Mouse (Mus musculus): ENCODE data around the gene Dazap1.

Dazap1 gene

DNA sequence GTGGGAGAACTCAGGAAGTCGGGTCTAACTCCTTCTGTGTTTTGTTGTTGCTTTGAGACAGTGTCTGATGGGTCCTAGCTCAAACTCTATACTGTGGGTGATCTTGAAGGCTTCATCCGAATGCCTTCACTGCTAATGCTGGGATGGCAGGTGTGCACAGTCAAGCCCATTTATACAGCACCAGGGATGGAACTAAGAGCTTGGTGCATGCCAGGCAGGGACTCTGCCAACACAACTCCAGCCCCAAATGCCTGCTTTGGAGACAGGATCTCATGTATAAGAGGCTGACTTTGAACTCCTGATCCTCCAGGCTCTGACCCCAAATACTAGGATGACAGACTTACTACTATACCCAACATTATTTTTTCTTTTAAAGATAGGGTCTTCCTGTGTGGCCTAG lies 11.2 kb upstream of the Dazap1 start:
- DNase-seq, result no peak

GRCm38 (mm10) chr10:80250573-80250972 lies 10.7 kb upstream of the Dazap1 start:
- DNase-seq, result no peak

DNA sequence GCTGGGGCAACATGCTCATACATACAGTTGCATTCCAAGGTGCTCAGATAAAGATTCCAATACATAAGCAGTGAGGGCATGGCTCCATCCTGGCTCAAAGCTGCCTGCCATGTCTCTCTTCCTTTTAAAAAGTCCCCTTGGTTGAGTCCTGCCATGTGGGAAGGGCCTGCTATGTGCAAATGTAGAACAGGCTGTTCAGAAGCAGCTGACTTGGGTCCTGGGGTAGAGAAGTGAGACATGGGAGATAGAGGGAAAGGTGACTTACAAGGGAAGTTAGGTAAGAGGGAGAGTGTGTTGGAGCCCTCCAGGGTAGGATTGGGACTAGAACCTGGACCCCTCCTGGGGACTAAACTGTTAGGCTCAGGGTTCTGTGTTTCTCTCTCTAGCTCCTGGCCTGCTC lies 9.3 kb upstream of the Dazap1 start:
- DNase-seq, result no peak

GRCm38 (mm10) chr10:80252493-80253274 lies 8.6 kb upstream of the Dazap1 start:
- no peak for DNase-seq

- no peak for DNase-seq
Observed at GRCm38 (mm10) chr10:80253551-80253950, 7.7 kb upstream of the Dazap1 start.

GRCm38 (mm10) chr10:80254331-80255297 lies 6.7 kb upstream of the Dazap1 start:
- DNase-seq, result no peak

DNA sequence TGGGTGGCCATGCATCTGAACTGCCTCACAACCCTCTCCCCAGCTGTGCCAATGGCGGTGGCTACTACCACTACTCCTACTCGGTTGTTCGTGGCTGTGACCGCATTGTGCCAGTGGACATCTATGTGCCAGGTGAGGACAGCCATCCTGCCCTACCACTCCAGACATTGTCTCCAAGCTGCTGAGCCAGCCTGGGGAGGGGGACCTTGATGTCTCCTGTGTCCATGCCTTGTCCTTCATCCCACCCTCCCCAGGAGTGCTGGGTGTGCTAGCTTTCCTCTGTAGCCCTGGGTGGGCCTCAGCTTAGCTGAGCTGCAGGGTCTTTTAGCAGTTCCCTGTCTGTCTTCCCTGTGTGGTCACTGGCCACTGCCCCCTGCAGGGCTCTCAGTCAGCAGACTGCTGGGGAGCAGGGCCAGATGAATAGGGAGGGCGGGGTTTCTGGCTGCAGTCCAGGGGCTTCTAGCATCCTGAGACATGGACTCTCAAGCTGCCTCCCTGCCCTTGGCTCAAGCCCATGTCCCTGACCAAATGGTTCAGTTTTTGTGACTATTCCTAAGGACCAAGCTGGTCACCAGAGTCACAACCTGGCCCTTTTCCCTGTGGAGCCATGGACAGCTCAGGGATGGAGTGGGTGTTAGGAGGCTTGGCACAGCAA lies 5.3 kb upstream of the Dazap1 start:
- peak; percentile 81 to 86 for DNase-seq

- peak in 1 of 2 experiments; percentile 45 for DNase-seq
Observed at GRCm38 (mm10) chr10:80257936-80258335, 3.4 kb upstream of the Dazap1 start.

- peak in 1 of 2 experiments; percentile 43 for DNase-seq
Observed at GRCm38 (mm10) chr10:80258752-80259462, 2.4 kb upstream of the Dazap1 start.

DNA sequence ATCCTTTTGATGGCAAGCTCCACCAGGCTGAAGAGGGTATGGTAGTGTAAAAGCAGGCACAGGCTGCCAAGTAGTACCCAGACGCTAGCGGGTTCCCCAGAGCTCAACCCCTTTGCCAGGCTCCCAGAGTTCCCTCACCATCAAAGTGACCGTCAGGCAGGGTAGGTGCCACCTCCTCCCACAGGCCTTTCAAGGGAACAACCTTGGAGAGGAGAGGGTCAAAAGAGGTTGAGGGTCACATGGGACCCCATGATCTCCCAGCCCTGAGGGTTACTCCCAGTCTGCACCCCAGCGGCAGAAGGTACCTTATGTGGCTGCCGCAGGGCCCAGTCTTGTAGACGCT lies 1.9 kb upstream of the Dazap1 start:
- peak; percentile 44 to 58 for DNase-seq

DNA sequence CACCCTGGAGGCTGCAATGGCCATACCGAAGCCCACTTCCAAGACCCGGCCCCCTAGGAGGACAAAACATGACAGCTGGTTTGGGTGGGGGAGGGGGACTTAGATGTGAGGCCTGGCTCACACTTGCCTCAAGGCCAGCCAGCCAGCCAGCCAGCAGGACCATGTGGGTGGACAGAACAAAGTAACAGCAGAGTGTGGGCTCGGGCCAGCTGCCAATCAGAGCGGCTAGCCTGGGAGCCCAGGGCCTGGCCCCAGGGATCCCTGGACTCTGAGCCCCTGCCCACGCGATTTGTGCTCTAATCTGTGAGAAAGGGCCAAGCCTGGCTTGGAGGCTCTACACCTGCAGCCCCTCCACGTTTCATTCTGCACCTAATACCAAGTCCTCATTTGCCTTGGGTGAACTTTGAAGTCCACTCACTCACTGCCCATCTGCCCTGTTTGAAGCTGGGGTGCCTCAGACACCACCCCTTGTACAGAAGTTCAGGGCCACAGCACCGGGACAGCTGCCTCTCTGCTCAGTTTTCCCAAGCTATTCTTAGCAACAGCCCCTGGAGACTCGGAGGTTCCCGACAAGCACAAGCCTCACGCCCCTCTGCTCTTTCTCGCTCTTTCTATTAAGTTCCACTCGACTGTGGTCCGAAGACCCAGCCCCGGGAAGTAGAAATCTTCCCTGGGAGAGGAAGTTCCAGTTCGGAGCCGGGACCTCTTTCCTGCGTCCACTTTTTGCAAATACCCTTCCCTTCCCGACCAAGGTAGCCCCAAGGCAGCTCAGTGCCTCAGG lies 1.2 kb upstream of the Dazap1 start:
- peak; percentile 95 to 96 for DNase-seq

DNA sequence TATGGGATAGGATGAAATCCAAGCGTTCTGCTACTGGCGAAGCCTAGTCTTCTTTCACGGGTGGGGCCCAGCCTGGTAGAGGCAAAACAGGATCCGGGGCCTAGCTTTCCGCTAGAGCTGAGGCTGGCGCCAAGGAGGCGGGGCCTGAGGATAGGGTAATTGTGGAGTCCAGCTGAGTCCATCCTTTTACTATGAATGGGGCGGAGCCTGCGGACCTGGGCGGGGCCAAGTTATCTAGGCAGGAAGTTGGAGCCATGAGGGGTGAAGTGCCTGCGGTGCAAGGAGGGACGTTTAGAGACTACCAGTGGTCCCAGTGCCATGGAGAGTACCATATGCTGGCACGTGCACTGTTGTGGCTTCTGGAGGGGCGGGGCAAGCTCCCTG lies 291 bp downstream of the Dazap1 start:
- DNase-seq, result peak; percentile 97 to 98

- no peak for DNase-seq
Observed at GRCm38 (mm10) chr10:80262169-80262568, 883 bp downstream of the Dazap1 start.

GRCm38 (mm10) chr10:80262776-80263365 lies 1.6 kb downstream of the Dazap1 start:
- no peak for DNase-seq

GRCm38 (mm10) chr10:80264341-80265148 lies 3.3 kb downstream of the Dazap1 start:
- peak; percentile 99 to 100 for DNase-seq

DNA sequence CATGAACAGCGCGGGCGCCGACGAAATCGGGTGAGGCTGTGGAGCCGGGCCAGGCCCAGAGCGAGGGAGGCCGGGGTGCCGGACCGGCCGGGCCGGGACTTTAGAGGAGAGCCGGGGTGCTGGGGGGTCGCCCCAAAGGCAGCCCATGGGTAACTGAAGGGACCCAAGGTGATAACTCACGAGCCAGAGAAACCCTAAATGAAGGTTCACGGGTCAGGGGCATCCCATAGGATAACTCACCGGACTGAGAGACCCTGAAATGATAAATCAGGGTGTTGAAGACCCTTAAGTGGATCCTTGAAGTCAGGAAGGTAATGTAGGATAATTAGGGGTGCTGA lies 3.8 kb downstream of the Dazap1 start:
- DNase-seq, result no peak

GRCm38 (mm10) chr10:80270099-80270498 lies 8.8 kb downstream of the Dazap1 start:
- no peak for DNase-seq

GRCm38 (mm10) chr10:80270734-80271181 lies 9.5 kb downstream of the Dazap1 start:
- DNase-seq, result peak; percentile 52 to 62

- no peak for DNase-seq
Observed at GRCm38 (mm10) chr10:80271186-80271843, 10.0 kb downstream of the Dazap1 start.
